9 mouse cellular contexts compared by ENCODE assay signal in the genomic region with DNA sequence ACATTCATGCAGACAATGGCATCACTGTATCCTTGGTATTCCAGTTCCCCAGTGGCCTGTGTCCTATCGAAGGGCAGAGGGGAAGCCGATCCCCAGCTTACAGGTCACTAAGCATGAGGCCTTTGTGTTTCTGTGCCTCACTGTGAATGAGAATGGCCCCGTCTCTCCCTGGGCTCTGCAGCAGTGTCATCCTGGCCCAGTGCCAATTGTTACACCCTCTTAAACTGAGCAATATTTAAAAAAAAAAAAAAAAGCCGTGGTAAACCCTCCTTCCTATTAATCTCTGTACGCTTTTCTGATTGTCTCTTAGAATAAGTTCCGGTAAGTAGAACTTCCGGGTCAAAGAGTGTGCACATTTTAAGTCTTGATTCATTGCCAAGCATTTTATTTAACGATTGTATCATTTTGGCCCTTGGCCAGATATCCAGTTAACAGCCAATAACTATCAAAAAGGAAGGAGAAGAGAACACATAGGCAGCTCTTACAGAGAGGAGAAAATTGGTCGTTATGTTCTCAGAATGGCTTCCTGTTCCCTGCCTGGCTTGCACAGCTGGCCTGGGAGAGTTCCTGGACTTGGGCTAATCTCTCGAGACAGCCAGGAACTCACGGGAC.
DNase-seq lines count a peak whose midpoint lies in the region; ATAC-seq and TF ChIP-seq lines count a peak whose summit lies in the region.
"Had no signal": no experiment of that assay in that cellular context is flagged by ENCODE, and none has a peak within 500 bp of the region (broad histone marks: within the 10 kb centered on the region; RNA-seq: fewer than 3 reads in every experiment).

No protein-coding gene starts in this region.

- H3K4me1 ChIP-seq in hindbrain, embryonic 14.5 days (replicated peaks; ENCODE audit: control insufficient read depth, insufficient read depth, low read length) = peaks cover 15% of the 10 kb centered on the region
- H3K4me1 ChIP-seq in lung, embryonic 16.5 days (replicated peaks; ENCODE audit: control insufficient read depth, insufficient read depth, low read length) = peaks cover 18% of the 10 kb centered on the region
- H3K4me1 ChIP-seq in stomach, postnatal 0 days (replicated peaks; ENCODE audit: control insufficient read depth, insufficient read depth) = 0 out of 2 replicates have a peak, but pooled peaks cover 2% of the 10 kb centered on the region

- peak; percentile 60 for DNase-seq in gastrocnemius, adult 18-20 months (ENCODE audit: low spot score)
- no peak for DNase-seq in gastrocnemius, postnatal 25 days
- peak; percentile 33 for DNase-seq in NIH3T3 (ENCODE audit: low read depth)
- peak; percentile 32 for DNase-seq in forelimb bud, embryonic 11.5 days (ENCODE audit: low read depth, low spot score)
- DNase-seq in hindbrain, embryonic 14.5 days (ENCODE audit: low spot score) = peak; percentile 43
- peak; percentile 68 for DNase-seq in stomach, postnatal 0 days (ENCODE audit: low spot score)
- DNase-seq in left cerebral cortex, adult 8-10 months (ENCODE audit: low spot score in 2 of 2) = no peak

- peaks cover 39% of the 10 kb centered on the region for H3K36me3 ChIP-seq in hindbrain, embryonic 14.5 days (replicated peaks; ENCODE audit: control insufficient read depth, insufficient read depth)
- H3K36me3 ChIP-seq in lung, embryonic 16.5 days (ENCODE audit: control insufficient read depth, insufficient read depth, low read length) = 0 out of 2 replicates have a peak, but pooled peaks cover 4% of the 10 kb centered on the region
- 0 out of 2 replicates have a peak, but pooled peaks cover 2% of the 10 kb centered on the region for H3K36me3 ChIP-seq in stomach, postnatal 0 days (ENCODE audit: control insufficient read depth, insufficient read depth, low read length)

- H3K9ac ChIP-seq in hindbrain, embryonic 14.5 days = no peak overlapping the region
- no peak overlapping the region for H3K9ac ChIP-seq in lung, embryonic 16.5 days (ENCODE audit: low read length)
- no peak overlapping the region for H3K9ac ChIP-seq in stomach, postnatal 0 days (ENCODE audit: low read length)
- H3K9ac ChIP-seq: embryonic facial prominence, embryonic 13.5 days had no signal

- no peaks in the 10 kb centered on the region for H3K27me3 ChIP-seq in hindbrain, embryonic 14.5 days (ENCODE audit: control insufficient read depth, insufficient read depth, low read length)
- H3K27me3 ChIP-seq in lung, embryonic 16.5 days (ENCODE audit: control insufficient read depth, insufficient read depth, low read depth, low read length) = no peaks in the 10 kb centered on the region
- H3K27me3 ChIP-seq in stomach, postnatal 0 days (ENCODE audit: control insufficient read depth, insufficient read depth, low read length) = no peaks in the 10 kb centered on the region
- H3K27me3 ChIP-seq: embryonic facial prominence, embryonic 13.5 days had no signal

- ATAC-seq in hindbrain, embryonic 14.5 days (ENCODE audit: low FRiP score) = peak; percentile 55
- peak; percentile 86 for ATAC-seq in lung, embryonic 16.5 days (ENCODE audit: low read depth)
- peak; percentile 71 for ATAC-seq in stomach, postnatal 0 days (ENCODE audit: low FRiP score, low TSS enrichment)

- H3K9me3 ChIP-seq in hindbrain, embryonic 14.5 days (ENCODE audit: control insufficient read depth, low read length) = no peaks in the 10 kb centered on the region
- H3K9me3 ChIP-seq in lung, embryonic 16.5 days (ENCODE audit: control insufficient read depth, low read length) = no peaks in the 10 kb centered on the region
- H3K9me3 ChIP-seq in stomach, postnatal 0 days (ENCODE audit: control insufficient read depth, low read length) = no peaks in the 10 kb centered on the region
- H3K9me3 ChIP-seq: embryonic facial prominence, embryonic 13.5 days had no signal

- WGBS in hindbrain, embryonic 14.5 days = 23% methylated on average over 11 of the region's 11 CpGs
- WGBS in lung, embryonic 16.5 days = 12% methylated on average over 11 of the region's 11 CpGs
- WGBS in stomach, postnatal 0 days = 22% methylated on average over 11 of the region's 11 CpGs

- H3K4me3 ChIP-seq in hindbrain, embryonic 14.5 days (replicated peaks; ENCODE audit: low read length) = no peak overlapping the region
- no peak overlapping the region for H3K4me3 ChIP-seq in lung, embryonic 16.5 days (ENCODE audit: low read length)
- H3K4me3 ChIP-seq in stomach, postnatal 0 days (ENCODE audit: low read depth, low read length) = no peak overlapping the region
- H3K4me3 ChIP-seq: embryonic facial prominence, embryonic 13.5 days had no signal

- TF ChIP-seq CTCF in stomach, postnatal 0 days (IDR thresholded peaks at IDR 0.05; ENCODE audit: low read depth) = no peak

- H3K27ac ChIP-seq in hindbrain, embryonic 14.5 days = peak overlapping the region; percentile 32; the same call in 1 of the 2 replicates
- peak overlapping the region; percentile 81 for H3K27ac ChIP-seq in lung, embryonic 16.5 days (ENCODE audit: low read length)
- H3K27ac ChIP-seq in stomach, postnatal 0 days (replicated peaks) = peak overlapping the region; percentile 67
- H3K27ac ChIP-seq: embryonic facial prominence, embryonic 13.5 days had no signal

- H3K4me2 ChIP-seq in hindbrain, embryonic 14.5 days (replicated peaks) = no peak overlapping the region
- H3K4me2 ChIP-seq in lung, embryonic 16.5 days (ENCODE audit: low read depth, low read length) = no peak overlapping the region
- H3K4me2 ChIP-seq in stomach, postnatal 0 days (replicated peaks; ENCODE audit: low read depth) = no peak overlapping the region
- H3K4me2 ChIP-seq: embryonic facial prominence, embryonic 13.5 days had no signal

- no peak for TF ChIP-seq EP300 in stomach, postnatal 0 days (optimal IDR thresholded peaks at IDR 0.05)

Comparison
In these comparisons a context has a peak if more than half of its experiments do, and no peak if none do; other contexts are left out.
1. DNase-seq: peak in gastrocnemius, adult 18-20 months (single experiment), NIH3T3 (single experiment), forelimb bud, embryonic 11.5 days (single experiment), hindbrain, embryonic 14.5 days (single experiment) and stomach, postnatal 0 days (single experiment); none in gastrocnemius, postnatal 25 days (single experiment) and left cerebral cortex, adult 8-10 months (0 of 2).
2. Peak in every context shown above with its lines, with median percentiles within 50 percentile points of each other: ATAC-seq and H3K27ac ChIP-seq.